Comparison of ENCODE assay signal across 8 mouse cellular contexts in genomic region chr15:100825249-100825856, GRCm38 (mm10). TPM values are rescaled to one million over a fixed set of nuclear protein-coding genes. Genes with fewer than 3 reads are reported as not detected.
DNase-seq lines count a peak whose midpoint lies in the region; ATAC-seq and TF ChIP-seq lines count a peak whose summit lies in the region.

No protein-coding gene starts in this region.

- peak; percentile 40; the same call in 1 of the 2 replicates for ATAC-seq in forebrain, embryonic 14.5 days

- 19% methylated on average over 25 of the region's 26 CpGs for WGBS in forebrain, embryonic 14.5 days

- H3K4me1 ChIP-seq in forebrain, embryonic 14.5 days (ENCODE audit: control insufficient read depth, insufficient read depth, low read length) = no peaks in the 10 kb centered on the region

- intact Hi-C loops in left cerebral cortex, postnatal 10 days (cut with DNase I) = no loop called here
- intact Hi-C loops in gastrocnemius, adult 2 months (cut with DNase I) = no loop called here
- intact Hi-C loops in heart, postnatal 10 days (cut with DNase I) = no loop called here

- H3K9ac ChIP-seq in forebrain, embryonic 14.5 days (ENCODE audit: low read length) = peak overlapping the region; percentile 43

- no peak overlapping the region for H3K4me3 ChIP-seq in forebrain, embryonic 14.5 days (ENCODE audit: low read depth, low read length)
- H3K4me3 ChIP-seq in gastrocnemius, adult 2 months = no peak overlapping the region

- TF ChIP-seq CTCF in gastrocnemius, adult 2 months (IDR thresholded peaks at IDR 0.05) = no peak

- DNase-seq in layer of hippocampus, adult 18-20 months (ENCODE audit: low spot score in 2 of 2) = peak; percentile 39 to 44
- DNase-seq in layer of hippocampus, adult 9-10 months (ENCODE audit: low spot score) = no peak
- DNase-seq in forebrain, embryonic 14.5 days (ENCODE audit: low spot score) = no peak
- DNase-seq in left cerebral cortex, postnatal 10 days (ENCODE audit: extremely low spot score in 1 of 2, low spot score in 2 of 2) = peak; percentile 50 to 68
- peak; percentile 70 for DNase-seq in right cerebral cortex, postnatal 14 days
- no peak for DNase-seq in gastrocnemius, adult 2 months
- no peak for DNase-seq in heart, postnatal 10 days
- DNase-seq in adrenal gland, postnatal 25 days = no peak

- no peaks in the 10 kb centered on the region for H3K9me3 ChIP-seq in forebrain, embryonic 14.5 days (replicated peaks; ENCODE audit: control insufficient read depth, low read length)

- no peaks in the 10 kb centered on the region for H3K36me3 ChIP-seq in forebrain, embryonic 14.5 days (ENCODE audit: control insufficient read depth, insufficient read depth, low read length)

- no peak overlapping the region for H3K27ac ChIP-seq in forebrain, embryonic 14.5 days (ENCODE audit: low read depth, low read length)
- H3K27ac ChIP-seq in gastrocnemius, adult 2 months = no peak overlapping the region

- H3K27me3 ChIP-seq in forebrain, embryonic 14.5 days (replicated peaks; ENCODE audit: control insufficient read depth, insufficient read depth, low read length) = no peaks in the 10 kb centered on the region

- peak overlapping the region; percentile 35 for H3K4me2 ChIP-seq in forebrain, embryonic 14.5 days (ENCODE audit: low read length)

RNA-seq across cellular contexts. Expression of gene Scn8a, which starts 44.3 kb away (rescaled TPM):
- total RNA-seq in layer of hippocampus, adult 18-20 months (2021) = 100 to 1,000 TPM; 212 to 229 TPM
- 6.8 and 12.5 TPM in 2 replicates for polyA plus RNA-seq in forebrain, embryonic 14.5 days (2014; fragmentation: Nextera tagmentation; extraction: Ambion mirVana)
- 100 to 1,000 TPM; 164 to 171 TPM for total RNA-seq in left cerebral cortex, postnatal 10 days (2021)
- under 1 TPM; 0.03 to 0.14 TPM for total RNA-seq in gastrocnemius, adult 2 months (2021)
- under 1 TPM; 0.35 to 0.72 TPM for total RNA-seq in heart, postnatal 10 days (2021)
- 4.4 and 4.8 TPM in 2 replicates for total RNA-seq in adrenal gland, postnatal 25 days (2021)

Comparison
In these comparisons a context has a peak if more than half of its experiments do, and no peak if none do; other contexts are left out.
1. DNase-seq: peak in layer of hippocampus, adult 18-20 months (2 of 2), left cerebral cortex, postnatal 10 days (2 of 2) and right cerebral cortex, postnatal 14 days (single experiment); none in layer of hippocampus, adult 9-10 months (single experiment), forebrain, embryonic 14.5 days (single experiment), gastrocnemius, adult 2 months (single experiment), heart, postnatal 10 days (0 of 2) and adrenal gland, postnatal 25 days (single experiment).
2. RNA of gene Scn8a, which starts 44.3 kb away (total RNA-seq): 212 to 229 TPM in layer of hippocampus, adult 18-20 months and 164 to 171 TPM in left cerebral cortex, postnatal 10 days; 4.4 to 4.8 TPM in adrenal gland, postnatal 25 days, 0.35 to 0.72 TPM in heart, postnatal 10 days and 0.03 to 0.14 TPM in gastrocnemius, adult 2 months; every median in the first group is over 10 times any median in the second.